Comparison of ENCODE assay signal across 8 mouse cellular contexts in genomic region chr1:89860017-89860730, GRCm38 (mm10).
DNase-seq lines count a peak whose midpoint lies in the region; ATAC-seq and TF ChIP-seq lines count a peak whose summit lies in the region.

No protein-coding gene starts in this region.

- no peaks in the 10 kb centered on the region for H3K36me3 ChIP-seq in kidney, embryonic 14.5 days (ENCODE audit: control insufficient read depth, insufficient read depth, low read length)
- no peaks in the 10 kb centered on the region for H3K36me3 ChIP-seq in lung, embryonic 14.5 days (ENCODE audit: insufficient read depth)
- no peaks in the 10 kb centered on the region for H3K36me3 ChIP-seq in thymus, adult 2 months (ENCODE audit: control insufficient read depth, insufficient read depth, low read length)

- H3K27ac ChIP-seq in kidney, embryonic 14.5 days (ENCODE audit: low read depth, low read length) = no peak overlapping the region
- H3K27ac ChIP-seq in lung, embryonic 14.5 days (ENCODE audit: low read depth) = no peak overlapping the region
- no peak overlapping the region for H3K27ac ChIP-seq in thymus, adult 2 months (ENCODE audit: control insufficient read depth, insufficient read depth, low read length)

- TF ChIP-seq POLR2A in thymus, adult 2 months (IDR thresholded peaks at IDR 0.05; ENCODE audit: control insufficient read depth, extremely low read depth, insufficient read depth, low read length, poor library complexity) = no peak

- H3K27me3 ChIP-seq in kidney, embryonic 14.5 days (ENCODE audit: control insufficient read depth, insufficient read depth, low read length) = no peaks in the 10 kb centered on the region; the same call in 1 of the 2 replicates
- no peaks in the 10 kb centered on the region for H3K27me3 ChIP-seq in lung, embryonic 14.5 days (ENCODE audit: insufficient read depth, low read length)
- H3K27me3 ChIP-seq in thymus, adult 2 months (ENCODE audit: control insufficient read depth, insufficient read depth, low read length) = no peaks in the 10 kb centered on the region

- TF ChIP-seq CTCF in lung, embryonic 14.5 days (IDR thresholded peaks at IDR 0.05; ENCODE audit: low read depth) = peak; percentile 20; the same call in 1 of the 2 replicates
- TF ChIP-seq CTCF in thymus, adult 2 months (IDR thresholded peaks at IDR 0.05; ENCODE audit: borderline replicate concordance, control insufficient read depth, extremely low read depth, insufficient read depth, low read length, poor library complexity) = no peak

- no peak overlapping the region for H3K9ac ChIP-seq in kidney, embryonic 14.5 days (ENCODE audit: low read depth, low read length)
- no peak overlapping the region for H3K9ac ChIP-seq in lung, embryonic 14.5 days

- no peak overlapping the region for H3K4me2 ChIP-seq in kidney, embryonic 14.5 days (replicated peaks; ENCODE audit: low read depth, low read length)
- H3K4me2 ChIP-seq in lung, embryonic 14.5 days = no peak overlapping the region

- no peak for ATAC-seq in kidney, embryonic 14.5 days (ENCODE audit: low FRiP score, low TSS enrichment)
- ATAC-seq in lung, embryonic 14.5 days (ENCODE audit: insufficient read depth) = no peak

- no peaks in the 10 kb centered on the region for H3K4me1 ChIP-seq in kidney, embryonic 14.5 days (ENCODE audit: control insufficient read depth, insufficient read depth, low read length)
- no peaks in the 10 kb centered on the region for H3K4me1 ChIP-seq in lung, embryonic 14.5 days (ENCODE audit: insufficient read depth)
- no peaks in the 10 kb centered on the region for H3K4me1 ChIP-seq in thymus, adult 2 months (replicated peaks; ENCODE audit: control insufficient read depth, insufficient read depth, low read length)

- H3K9me3 ChIP-seq in kidney, embryonic 14.5 days (ENCODE audit: control insufficient read depth, low read length) = no peaks in the 10 kb centered on the region
- H3K9me3 ChIP-seq in lung, embryonic 14.5 days (ENCODE audit: low read depth, low read length) = no peaks in the 10 kb centered on the region

- H3K4me3 ChIP-seq in kidney, embryonic 14.5 days (ENCODE audit: low read length) = no peak overlapping the region
- H3K4me3 ChIP-seq in lung, embryonic 14.5 days (ENCODE audit: low read depth, low read length) = no peak overlapping the region
- H3K4me3 ChIP-seq in thymus, adult 2 months (ENCODE audit: control insufficient read depth, insufficient read depth, low read length) = no peak overlapping the region

- DNase-seq in kidney, postnatal 36 days = peak; percentile 29 to 53
- peak; percentile 47 to 61 for DNase-seq in cerebellum, postnatal 10 days
- DNase-seq in heart, postnatal 10 days = peak; percentile 86 to 88
- no peak for DNase-seq in lung, embryonic 14.5 days
- DNase-seq in thymus, adult 2 months = no peak
- DNase-seq in layer of hippocampus, adult 18-20 months (ENCODE audit: low spot score in 2 of 2) = no peak
- DNase-seq in left cerebral cortex, adult 18-20 months (ENCODE audit: low spot score in 2 of 2) = no peak

- intact Hi-C loops in heart, postnatal 10 days (cut with DNase I) = no loop called here

- WGBS in kidney, embryonic 14.5 days = 45% methylated on average over 2 of the region's 2 CpGs
- WGBS in lung, embryonic 14.5 days = 67% methylated on average over 2 of the region's 2 CpGs
- WGBS in thymus, adult 2 months = 97% methylated on average over 2 of the region's 2 CpGs

Comparison
In these comparisons a context has a peak if more than half of its experiments do, and no peak if none do; other contexts are left out.
1. DNase-seq: peak in kidney, postnatal 36 days (2 of 2), cerebellum, postnatal 10 days (2 of 2) and heart, postnatal 10 days (2 of 2); none in lung, embryonic 14.5 days (single experiment), thymus, adult 2 months (single experiment), layer of hippocampus, adult 18-20 months (0 of 2) and left cerebral cortex, adult 18-20 months (0 of 2).